Mouse (Mus musculus) ovary, postnatal 10 days (tissue): ENCODE measurements around the gene Acta1.

ENCODE experiments used
- DNase-seq: peaks from one replicate; pipeline ENCODE4 v3.0.0; 2022; ENCODE audit warnings: low spot score

The Acta1 gene

DNA sequence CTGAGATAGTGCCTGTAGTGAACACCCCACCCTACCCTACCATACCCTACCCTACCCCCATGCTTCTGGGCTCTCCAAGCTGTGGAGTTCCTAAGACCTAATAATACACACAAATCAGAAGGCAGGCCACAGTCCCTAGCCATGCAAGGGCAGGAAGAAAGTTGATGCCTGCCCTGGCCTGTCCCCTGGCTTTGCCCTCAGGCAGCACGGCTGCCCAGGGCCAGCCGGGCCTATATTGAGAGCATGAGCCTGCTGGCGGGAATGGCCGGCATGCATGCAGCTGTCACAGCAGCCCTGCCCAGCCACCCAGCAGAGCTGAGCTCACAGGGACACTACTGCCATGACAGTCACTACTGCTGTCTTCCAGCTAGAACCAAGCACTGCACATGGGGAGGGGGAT lies 11.5 kb downstream of the Acta1 start:
- no peak for DNase-seq

DNA sequence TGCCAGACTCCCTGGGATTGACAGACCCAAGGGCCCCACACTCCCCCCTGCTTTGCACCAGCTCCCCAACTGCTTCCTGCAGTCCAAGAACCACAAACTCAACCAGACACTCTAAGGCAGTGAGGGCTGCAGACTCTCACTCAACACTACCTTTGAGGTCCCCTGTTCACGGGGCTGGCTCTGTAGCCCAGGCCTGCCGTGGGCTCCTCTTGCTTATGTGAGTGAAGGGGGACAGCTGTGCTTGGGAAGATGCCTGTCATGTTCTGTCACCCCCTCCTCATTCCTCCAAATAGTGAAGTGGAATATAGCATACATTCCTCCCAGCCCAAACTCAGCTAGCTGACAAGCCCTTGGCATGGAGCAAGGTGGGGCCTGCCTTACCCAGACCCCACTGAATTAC lies 12.1 kb downstream of the Acta1 start:
- DNase-seq = no peak

DNA sequence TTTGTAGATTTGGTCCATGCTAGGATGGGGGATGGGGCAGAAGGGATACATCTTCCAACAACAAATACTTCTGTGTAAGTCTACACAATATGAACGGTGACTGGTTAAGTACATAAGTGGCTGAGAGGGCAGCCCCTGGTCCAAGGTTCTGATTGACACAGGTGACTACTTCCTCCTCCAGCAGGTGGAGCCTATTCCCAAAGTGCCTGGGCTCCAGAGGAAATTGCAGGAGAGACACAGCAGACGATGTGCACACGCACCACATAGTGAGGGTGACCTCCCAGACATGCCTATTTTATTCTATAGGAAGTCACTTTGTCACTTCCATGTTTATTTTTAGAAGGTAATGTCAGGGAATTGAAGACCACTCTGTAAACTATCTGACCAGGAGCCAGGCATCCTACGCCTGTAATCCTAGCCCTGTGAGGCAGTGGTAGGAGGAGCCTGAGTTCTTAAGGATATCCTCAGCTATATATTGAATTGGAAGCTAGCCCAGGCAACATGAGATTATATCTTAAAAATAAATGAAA lies 13.7 kb downstream of the Acta1 start:
- no peak for DNase-seq

DNA sequence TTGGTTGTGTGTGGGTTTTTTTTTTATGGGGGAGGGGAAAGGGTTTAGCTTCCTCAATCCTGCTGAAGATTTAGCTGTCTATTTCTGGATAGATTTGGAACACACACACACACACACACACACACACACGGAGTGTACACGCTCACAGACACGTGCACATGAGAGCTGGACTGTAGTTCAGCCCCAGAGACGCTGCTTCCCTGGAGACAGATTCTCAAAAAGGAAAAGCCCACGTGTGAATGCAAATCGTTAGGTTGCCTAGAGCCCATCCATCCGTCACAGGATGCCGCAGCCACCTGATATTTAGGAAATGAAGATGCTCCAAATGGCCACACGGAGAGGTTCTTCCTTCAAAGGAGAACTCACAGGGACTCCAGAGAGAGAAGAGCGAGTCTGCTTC lies 14.3 kb downstream of the Acta1 start:
- DNase-seq = no peak

DNA sequence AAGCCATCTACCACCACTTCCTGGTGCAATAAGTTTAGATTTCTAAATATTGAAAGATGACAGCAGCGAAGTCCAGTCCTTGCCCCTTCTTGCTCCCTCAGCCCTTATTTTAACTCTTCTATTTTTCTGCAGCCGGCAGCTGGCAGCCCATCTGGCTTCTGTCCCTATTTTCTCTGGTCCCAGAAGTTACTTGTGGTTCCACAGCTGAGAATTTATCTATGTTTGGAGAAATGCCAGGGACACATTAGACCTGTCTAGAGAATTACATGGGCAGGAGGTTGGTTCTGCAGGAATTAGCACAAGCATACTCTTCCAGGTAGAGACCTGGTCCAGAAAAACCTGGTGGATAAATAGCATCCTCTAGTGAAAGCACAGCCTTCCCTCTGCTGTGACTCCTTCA lies 16.7 kb downstream of the Acta1 start:
- DNase-seq = no peak

DNA sequence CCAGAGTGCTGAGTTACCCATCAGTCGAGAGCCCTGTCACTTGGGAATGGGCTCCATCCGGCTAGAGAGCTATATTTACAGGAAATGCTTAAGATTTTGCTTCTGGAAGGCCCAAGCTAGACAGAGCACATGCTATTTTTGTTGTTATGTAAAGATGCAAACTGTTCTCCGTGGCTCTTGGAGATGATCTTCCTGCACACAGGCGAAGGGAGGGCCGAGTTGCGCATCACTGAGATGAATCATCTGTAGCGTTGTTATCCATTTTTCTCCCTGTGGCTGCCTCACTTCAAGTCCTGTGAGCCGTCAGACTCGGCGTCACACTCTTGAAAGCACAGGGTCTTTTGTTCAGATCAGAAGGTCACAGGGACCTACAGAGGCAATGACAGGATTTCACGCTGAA lies 20.2 kb downstream of the Acta1 start:
- DNase-seq = no peak

DNA sequence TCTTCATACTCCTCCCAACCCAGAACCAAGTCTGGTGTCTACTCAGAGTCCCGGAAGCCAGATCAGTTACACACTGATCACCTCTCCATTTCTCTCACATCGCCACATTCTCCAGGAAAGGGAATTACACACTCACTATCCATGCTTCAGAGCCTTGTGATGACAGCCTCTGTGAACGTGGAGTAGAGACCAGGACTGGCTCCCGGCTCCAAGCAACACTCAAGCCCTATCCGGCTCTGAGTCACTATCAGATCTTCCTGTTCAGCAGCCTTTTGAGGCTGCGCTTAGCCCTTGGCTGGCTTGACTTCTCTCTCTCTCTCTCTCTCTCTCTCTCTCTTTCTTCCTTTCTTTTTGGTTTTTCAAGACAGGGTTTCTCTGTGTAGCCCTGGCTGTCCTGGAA lies 21.2 kb downstream of the Acta1 start:
- no peak for DNase-seq

DNA sequence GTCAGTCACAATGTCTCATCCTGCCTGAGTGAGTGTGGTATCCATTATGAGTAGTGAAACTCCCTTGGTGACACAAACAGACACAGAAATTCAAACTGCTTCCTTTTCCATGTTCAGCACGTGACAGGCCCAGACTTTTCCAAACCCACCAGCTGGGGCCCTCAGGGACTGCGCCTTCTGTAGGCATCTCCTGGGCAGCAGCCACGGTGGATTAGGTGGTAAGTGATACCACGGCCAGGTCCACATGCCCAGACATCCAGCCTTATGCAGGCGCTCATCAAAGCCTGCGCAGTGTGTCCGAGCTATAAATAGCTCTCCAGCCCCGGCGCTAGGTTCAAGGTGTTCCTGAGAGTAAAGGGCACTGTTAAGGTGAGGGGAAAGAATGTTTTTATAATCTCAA lies 22.5 kb downstream of the Acta1 start:
- no peak for DNase-seq

DNA sequence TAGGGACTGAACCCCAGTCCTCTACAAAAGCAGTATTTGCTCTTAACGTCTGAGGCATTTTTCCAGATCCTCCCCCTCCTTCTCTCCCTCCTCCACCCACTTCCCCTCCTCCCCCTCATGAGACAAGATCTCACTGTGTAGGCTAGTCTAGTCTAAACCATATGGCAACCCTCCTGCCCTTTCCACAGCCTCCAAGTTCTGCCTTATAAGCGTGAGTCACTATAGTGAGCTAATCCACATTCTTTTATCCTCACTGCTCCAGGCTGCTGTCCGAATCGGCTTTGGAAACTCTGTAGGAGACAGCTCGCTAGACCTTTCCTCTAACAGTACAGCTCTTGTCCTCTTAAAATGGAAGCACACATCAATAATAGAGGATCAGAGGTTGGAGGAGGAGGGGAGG lies 27.6 kb downstream of the Acta1 start:
- DNase-seq = no peak

DNA sequence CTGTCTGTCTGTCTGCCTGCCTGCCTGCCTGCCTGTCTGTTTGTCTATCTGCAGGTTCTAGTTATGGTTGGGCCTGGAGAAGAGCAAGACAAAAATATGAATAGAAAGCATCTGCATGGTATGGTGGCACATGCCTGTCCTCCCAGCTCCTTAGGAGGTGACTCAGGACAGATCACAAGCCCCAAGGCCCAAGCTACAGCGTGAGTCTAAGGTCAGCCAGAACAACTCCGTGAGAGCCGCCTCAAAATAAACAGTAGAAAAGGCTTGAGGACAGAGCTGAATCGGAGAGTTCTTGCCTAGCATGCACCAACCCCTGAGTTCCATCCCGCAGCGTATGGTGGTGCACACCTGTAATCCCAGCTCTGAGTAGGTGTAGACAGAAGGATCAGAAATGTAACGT lies 28.8 kb downstream of the Acta1 start:
- no peak for DNase-seq

DNA sequence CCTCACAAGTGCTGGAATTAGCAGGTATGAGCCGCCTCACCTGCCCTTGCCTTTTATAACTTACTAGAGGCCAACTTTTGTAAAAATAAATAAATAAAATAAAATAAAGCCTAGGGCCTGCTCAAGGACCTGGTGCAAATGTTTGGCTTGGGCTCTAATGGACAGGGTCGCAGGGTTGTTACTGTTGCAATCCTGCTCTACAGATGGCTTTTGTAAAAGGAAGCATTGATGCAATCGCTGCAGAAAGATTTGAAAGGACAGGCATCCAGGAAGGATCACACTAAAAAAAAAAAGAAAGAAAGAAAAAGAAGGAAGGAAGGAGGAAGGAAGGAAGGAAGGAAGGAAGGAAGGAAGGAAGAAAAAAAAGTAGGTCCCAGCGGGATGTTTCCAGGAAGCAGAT lies 34.2 kb downstream of the Acta1 start:
- no peak for DNase-seq

DNA sequence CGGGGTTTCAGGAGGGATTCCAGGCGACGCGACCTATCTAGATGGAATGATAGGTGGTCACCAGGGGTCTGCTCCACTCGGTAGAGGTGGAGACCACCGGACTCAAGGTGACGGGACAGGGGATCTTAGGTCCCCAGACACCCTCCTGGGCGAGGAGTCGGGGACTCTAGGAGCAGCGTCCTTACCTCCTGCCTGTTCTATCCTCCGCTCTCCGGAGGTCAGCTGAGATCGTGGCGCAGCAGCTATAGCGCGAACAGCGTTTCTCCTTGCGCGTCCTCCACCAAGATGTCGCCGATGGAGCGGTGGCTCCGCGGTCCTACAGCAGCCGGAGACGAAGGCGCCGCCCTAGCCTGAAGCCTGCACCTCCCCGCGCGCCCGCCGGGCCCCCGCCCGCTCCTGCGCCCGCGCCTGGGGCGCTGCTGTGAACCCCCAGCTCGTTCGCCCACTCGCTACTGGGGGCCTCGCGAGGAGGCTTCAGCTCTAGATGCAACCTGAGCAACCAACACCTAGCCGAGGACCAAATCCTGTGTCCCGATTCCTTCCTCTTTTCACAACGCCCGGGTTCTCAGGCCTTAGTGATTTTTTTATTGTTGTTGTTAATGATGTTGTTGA lies 34.8 kb downstream of the Acta1 start, which contains the start of gene Ccsap:
Ccsap (minus strand) TSS at position 562 of the 612 bp plus-strand sequence.
- DNase-seq = peak; percentile 26

DNA sequence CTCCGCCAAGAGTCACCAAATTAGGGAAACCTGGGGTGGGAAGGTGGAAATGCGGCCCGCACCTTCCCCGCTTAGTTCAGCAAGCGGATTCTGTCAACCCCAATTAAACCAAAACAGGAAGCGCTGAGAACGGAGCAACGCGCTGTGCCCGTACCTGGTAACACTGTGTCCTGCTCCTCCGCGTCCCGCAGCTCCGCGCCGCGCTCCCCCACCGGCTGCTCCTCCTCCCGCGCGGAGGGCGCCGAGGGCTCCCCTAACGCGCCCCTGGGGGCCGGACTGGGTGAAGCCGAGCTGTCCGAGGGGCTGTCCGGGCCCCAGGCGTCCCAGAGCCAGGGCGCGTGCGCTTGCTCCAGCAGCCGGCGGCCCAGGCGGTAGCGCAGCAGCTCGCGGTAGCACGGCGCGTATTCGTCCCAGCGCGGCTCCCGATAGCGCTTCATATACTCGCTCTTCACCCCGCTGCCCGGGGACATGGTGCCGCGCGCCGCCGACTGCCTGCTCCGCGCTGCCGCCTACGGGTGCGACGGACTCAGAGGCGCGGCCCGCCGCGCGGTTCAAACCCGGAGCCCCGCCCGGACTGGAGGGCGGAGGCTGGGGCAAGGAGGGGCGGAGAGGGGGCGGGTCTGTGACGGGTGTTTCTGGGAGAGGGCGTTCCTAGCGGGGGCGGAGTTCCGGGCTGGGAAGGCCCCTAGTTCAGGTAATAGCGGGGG lies 35.5 kb downstream of the Acta1 start:
- peak; percentile 64 for DNase-seq

DNA sequence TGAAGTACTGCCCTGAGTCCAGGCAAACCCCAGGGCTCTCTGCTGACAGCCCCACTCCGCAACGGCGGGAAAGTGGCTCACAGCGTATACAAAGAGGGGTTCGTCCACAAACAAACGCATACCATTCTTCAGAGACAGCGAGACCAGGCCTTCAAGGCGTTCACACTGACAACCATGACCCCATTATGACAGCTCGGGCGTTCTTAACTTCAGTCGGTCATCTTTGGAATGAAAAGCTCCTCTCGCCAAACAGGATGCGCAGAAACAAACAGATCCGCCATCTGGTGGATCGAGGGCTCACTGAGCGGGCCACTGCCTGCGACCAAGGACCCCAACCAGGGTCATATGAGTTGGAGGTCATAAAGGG lies 36.0 kb downstream of the Acta1 start:
- no peak for DNase-seq

DNA sequence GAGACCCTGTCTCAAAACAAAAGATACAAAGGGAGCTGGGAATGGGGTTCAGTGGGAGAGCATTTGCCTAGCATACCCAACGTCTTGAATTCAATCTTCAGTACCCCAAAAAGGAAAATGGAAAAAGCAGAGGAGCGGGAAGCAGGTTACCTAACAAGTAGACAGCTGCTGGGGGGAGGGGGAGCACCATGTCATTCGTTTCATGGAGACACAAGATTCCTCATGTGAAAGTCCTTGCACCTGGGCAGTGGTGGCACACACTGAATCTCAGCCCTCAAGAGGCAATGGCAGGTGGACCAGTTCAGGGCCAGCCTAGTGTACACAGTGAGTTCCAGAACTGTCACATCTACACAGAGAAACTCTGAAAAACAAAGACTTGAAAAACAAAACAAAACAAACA lies 37.2 kb downstream of the Acta1 start:
- DNase-seq = no peak

DNA sequence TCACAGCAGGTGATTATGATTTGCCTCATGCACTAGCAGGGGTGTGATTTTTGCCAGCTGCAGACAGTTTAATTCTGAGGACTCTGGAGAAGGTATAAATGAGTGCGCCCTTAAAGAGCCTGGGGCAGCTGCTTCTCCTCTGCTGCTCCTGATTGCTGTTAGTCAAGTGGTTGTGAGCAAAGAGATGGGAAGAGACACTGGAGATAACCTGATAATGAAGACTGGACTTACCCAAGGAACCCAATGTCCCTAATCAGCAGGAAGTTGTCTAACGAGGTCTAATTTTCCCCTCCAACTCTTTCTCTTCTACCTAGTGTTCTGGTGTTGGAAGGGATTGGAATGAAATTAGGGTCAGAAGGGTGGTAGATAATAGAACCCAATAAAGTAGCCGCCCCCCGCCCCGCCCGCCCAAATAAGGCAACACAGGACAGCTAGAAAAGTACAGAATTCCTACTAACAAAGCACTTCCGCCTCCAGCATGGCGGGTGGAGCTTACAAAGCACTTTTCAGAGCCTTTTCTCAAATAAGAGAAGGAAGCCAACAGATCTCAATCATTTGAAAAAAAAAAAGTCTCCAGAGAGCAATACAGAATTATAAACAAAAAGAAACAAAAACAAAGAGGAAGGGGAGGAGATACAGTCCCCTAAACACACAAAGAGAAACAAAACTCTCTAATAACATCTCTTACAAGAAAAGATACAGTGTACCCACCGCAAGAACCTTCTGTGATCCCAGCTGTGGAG lies 39.6 kb downstream of the Acta1 start:
- DNase-seq = no peak

DNA sequence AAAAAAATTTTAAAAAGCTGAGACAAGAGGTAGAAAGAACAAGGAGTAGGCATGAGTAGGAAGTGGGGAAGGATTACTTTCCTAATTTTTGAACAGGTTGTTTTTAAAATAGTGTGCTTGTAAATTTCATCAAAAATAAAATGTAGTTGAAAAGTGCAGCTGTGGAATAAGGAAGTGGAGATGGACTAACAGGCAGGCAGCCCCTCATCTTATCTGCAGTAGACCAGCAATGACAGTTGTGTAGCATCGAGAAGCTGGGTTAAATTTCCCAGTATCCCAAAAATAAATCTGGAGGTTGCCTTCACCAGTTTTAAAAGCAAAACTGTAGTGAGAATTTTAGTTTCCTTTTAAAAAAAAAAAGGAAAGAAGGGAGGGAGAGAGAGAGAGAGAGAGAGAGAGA lies 40.3 kb downstream of the Acta1 start:
- no peak for DNase-seq

DNA sequence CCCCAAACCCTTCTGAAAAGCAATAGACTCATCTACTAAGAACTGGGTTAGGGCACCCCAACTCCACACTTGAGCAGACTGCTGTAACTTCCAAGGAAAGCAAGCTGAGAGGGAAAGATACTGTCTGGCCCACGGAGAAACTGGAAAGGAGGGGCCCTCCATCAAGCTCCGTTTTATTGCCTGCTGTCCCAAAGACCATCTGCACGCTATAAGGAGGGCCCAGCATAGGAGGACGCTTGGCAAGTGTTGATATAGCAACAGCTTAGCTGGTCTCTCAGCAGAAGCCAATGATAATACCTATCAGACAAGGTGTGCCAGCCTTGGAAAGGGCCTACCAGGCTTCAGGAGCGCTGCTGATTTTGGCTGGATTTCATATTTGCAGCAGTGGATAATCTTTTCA lies 43.0 kb downstream of the Acta1 start:
- no peak for DNase-seq

DNA sequence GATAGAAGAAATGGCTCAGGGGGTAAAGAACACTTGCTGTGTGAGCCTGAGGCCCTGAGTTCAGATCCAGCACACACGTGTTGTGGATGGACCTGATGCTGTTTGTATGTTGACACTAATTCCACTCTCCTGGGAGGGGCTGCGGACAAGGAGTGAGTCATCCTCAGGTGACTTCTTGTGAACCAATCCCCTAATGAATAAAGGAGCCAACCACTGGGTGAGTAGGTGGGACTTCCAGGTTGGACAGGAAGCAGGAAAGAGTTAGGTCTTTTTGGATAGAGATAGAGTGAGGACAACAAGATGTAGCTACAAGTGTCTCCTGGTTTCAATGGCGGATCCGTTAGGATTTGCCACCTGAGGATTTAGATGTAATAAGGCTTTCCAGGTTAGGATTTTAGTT lies 45.2 kb downstream of the Acta1 start:
- no peak for DNase-seq

DNA sequence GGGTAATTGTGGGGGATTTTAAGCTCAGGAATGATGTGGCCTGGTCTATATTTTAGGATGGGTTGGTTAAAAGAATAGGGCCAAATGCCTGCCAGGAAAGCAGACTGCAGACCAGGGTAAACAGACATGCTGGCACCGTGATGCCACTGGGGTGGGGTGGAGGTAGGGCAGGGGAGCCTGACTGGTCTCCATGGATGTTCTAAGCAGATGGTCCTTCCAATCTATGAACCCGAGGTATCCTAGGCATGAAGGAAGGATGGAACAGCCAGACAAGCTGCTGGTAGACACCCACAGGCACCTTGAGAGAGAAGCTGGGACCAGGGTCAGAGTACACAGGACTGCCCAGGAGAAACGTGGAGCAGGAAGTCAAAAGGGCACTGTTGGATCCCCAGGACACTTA lies 47.0 kb downstream of the Acta1 start:
- DNase-seq = no peak

DNA sequence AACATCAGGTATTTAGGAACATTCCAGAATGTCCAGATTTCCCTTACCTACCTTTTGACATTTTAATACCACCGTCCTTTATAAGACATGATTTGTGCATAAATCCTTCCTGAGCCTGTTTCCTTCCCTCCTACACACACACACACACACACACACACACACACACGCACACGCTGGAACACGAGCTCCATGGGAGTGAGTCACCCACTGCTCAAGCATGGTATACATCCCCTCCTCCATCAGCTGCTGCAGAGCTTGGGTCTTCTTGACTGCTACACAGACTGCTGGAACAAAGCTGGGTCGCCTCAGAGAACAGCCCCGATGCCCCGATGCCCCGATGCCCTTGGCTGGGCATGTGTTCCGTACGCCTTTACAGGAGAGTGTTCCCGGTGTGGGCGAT lies 48.0 kb downstream of the Acta1 start:
- DNase-seq = no peak

DNA sequence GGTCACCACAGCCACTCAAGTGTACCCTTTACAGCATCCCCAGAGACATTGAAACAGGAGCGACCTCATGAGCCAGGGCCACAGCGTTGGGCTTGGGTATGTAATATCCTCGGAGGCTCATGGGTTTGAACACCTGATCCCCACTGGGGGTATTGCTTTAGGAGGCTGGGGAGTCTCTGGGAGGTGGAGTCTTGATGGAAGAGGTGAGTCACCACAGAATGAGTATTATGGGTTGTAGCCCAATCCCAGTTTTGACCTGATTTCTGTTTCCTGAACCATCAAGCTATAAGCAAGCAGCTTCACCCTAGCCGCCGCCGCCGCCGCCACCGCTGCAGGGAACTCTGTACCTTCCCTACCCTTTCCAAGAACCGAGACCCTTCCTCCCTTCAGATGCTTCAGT lies 48.6 kb downstream of the Acta1 start:
- no peak for DNase-seq

DNA sequence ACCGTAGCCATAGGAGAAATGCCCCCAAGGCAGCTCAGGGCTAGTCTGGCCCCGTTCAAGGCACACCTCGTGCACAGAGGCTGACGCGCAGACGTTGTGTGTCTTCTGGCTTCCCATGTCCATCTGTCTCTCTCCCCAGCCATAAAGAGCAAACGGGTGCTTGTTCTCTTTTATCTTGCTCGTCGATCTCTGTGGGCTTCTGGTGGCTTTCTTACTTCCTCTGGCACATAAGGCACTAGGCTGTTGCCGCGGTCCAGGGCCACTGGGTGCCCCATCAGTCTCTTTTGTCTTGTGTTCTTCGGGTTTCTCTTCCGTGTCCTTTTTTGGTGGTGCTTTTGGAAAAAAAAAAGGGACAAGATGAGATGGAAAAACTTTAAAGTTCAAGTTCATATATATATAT lies 49.4 kb downstream of the Acta1 start:
- no peak for DNase-seq
